Comparison of ENCODE assay signal across 8 mouse cellular contexts in genomic region chr3:86774566-86775443, GRCm38 (mm10).
DNase-seq lines count a peak whose midpoint lies in the region; ATAC-seq and TF ChIP-seq lines count a peak whose summit lies in the region.

No protein-coding gene starts in this region.

- ATAC-seq in heart, embryonic 13.5 days (ENCODE audit: extremely low read depth, insufficient number of reproducible peaks, low FRiP score, low TSS enrichment): no peak
- peak; percentile 41; the same call in 1 of the 2 replicates for ATAC-seq in limb, embryonic 14.5 days (ENCODE audit: low FRiP score, low read depth)
- peak; percentile 31; the same call in 1 of the 2 replicates for ATAC-seq in neural tube, embryonic 12.5 days (ENCODE audit: low FRiP score, low read depth)
- no peak for ATAC-seq in erythroblast, adult 5-6 weeks (replicated peaks; ENCODE audit: low FRiP score, poor library complexity, severe bottlenecking)

- peak overlapping the region; percentile 16; the same call in 1 of the 2 replicates for H3K4me2 ChIP-seq in heart, embryonic 13.5 days
- no peak overlapping the region for H3K4me2 ChIP-seq in limb, embryonic 14.5 days (replicated peaks; ENCODE audit: low read depth, low read length, severe bottlenecking)
- H3K4me2 ChIP-seq in neural tube, embryonic 12.5 days (replicated peaks): peak overlapping the region; percentile 22

- no peak overlapping the region for H3K4me3 ChIP-seq in kidney, adult 2 months (ENCODE audit: insufficient read depth, low read depth, low read length)
- H3K4me3 ChIP-seq in heart, embryonic 13.5 days: no peak overlapping the region
- H3K4me3 ChIP-seq in limb, embryonic 14.5 days (replicated peaks; ENCODE audit: low read length): no peak overlapping the region
- H3K4me3 ChIP-seq in neural tube, embryonic 12.5 days: no peak overlapping the region
- no peak overlapping the region for H3K4me3 ChIP-seq in left cerebral cortex, adult 2 months

- H3K9ac ChIP-seq in heart, embryonic 13.5 days: no peak overlapping the region
- no peak overlapping the region for H3K9ac ChIP-seq in limb, embryonic 14.5 days (ENCODE audit: low read depth, low read length, severe bottlenecking)
- no peak overlapping the region for H3K9ac ChIP-seq in neural tube, embryonic 12.5 days

- no peak for TF ChIP-seq POLR2A in kidney, adult 2 months (IDR thresholded peaks at IDR 0.05; ENCODE audit: low read depth, low read length)
- TF ChIP-seq POLR2A in limb, embryonic 14.5 days (IDR thresholded peaks at IDR 0.05; ENCODE audit: borderline replicate concordance, extremely low read depth, insufficient read depth, insufficient read length): no peak

- DNase-seq in kidney, adult 2 months: peak; percentile 67
- no peak for DNase-seq in kidney, adult 18-20 months
- no peak for DNase-seq in limb, embryonic 14.5 days (ENCODE audit: low spot score)
- no peak for DNase-seq in thymus, postnatal 4 days
- DNase-seq in left cerebral cortex, adult 2 months (ENCODE audit: extremely low spot score in 1 of 2, low spot score in 2 of 2): no peak

- H3K27me3 ChIP-seq in kidney, adult 2 months (replicated peaks; ENCODE audit: control insufficient read depth, insufficient read depth, low read length): no peaks in the 10 kb centered on the region
- no peaks in the 10 kb centered on the region for H3K27me3 ChIP-seq in heart, embryonic 13.5 days (replicated peaks)
- H3K27me3 ChIP-seq in limb, embryonic 14.5 days (ENCODE audit: control insufficient read depth, insufficient read depth, low read length): no peaks in the 10 kb centered on the region
- H3K27me3 ChIP-seq in neural tube, embryonic 12.5 days (replicated peaks): no peaks in the 10 kb centered on the region

- TF ChIP-seq CTCF in kidney, adult 2 months (conservative IDR thresholded peaks at IDR 0.05; ENCODE audit: insufficient read depth, insufficient read length, low read depth, low read length): no peak
- no peak for TF ChIP-seq CTCF in left cerebral cortex, adult 2 months (IDR thresholded peaks at IDR 0.05)

- H3K36me3 ChIP-seq in kidney, adult 2 months (ENCODE audit: control insufficient read depth, insufficient read depth, low read length): no peaks in the 10 kb centered on the region
- H3K36me3 ChIP-seq in heart, embryonic 13.5 days: no peaks in the 10 kb centered on the region
- H3K36me3 ChIP-seq in limb, embryonic 14.5 days (ENCODE audit: control insufficient read depth, insufficient read depth, low read length): no peaks in the 10 kb centered on the region
- H3K36me3 ChIP-seq in neural tube, embryonic 12.5 days: 0 out of 2 replicates have a peak, but pooled peaks cover 4% of the 10 kb centered on the region

- no peak overlapping the region for H3K27ac ChIP-seq in kidney, adult 2 months (ENCODE audit: insufficient read depth, low read depth, low read length)
- H3K27ac ChIP-seq in heart, embryonic 13.5 days (replicated peaks): peak overlapping the region; percentile 54
- H3K27ac ChIP-seq in limb, embryonic 14.5 days (replicated peaks; ENCODE audit: low read depth, low read length): no peak overlapping the region; the same call in 1 of the 2 replicates
- 0 out of 2 replicates have a peak overlapping the region, but pooled peaks have one; percentile 10 for H3K27ac ChIP-seq in neural tube, embryonic 12.5 days
- no peak overlapping the region for H3K27ac ChIP-seq in left cerebral cortex, adult 2 months

- intact Hi-C loops in left cerebral cortex, adult 2 months (cut with DNase I): no loop called here

- H3K4me1 ChIP-seq in kidney, adult 2 months (ENCODE audit: control insufficient read depth, insufficient read depth, low read length): no peaks in the 10 kb centered on the region
- H3K4me1 ChIP-seq in heart, embryonic 13.5 days: peaks cover 22% of the 10 kb centered on the region
- 0 out of 2 replicates have a peak, but pooled peaks cover 3% of the 10 kb centered on the region for H3K4me1 ChIP-seq in limb, embryonic 14.5 days (ENCODE audit: control insufficient read depth, insufficient read depth, low read length)
- H3K4me1 ChIP-seq in neural tube, embryonic 12.5 days: peaks cover 18% of the 10 kb centered on the region

- no peaks in the 10 kb centered on the region for H3K9me3 ChIP-seq in heart, embryonic 13.5 days
- H3K9me3 ChIP-seq in limb, embryonic 14.5 days (ENCODE audit: control insufficient read depth, low read length): no peaks in the 10 kb centered on the region
- no peaks in the 10 kb centered on the region for H3K9me3 ChIP-seq in neural tube, embryonic 12.5 days

- 56% methylated on average over 14 of the region's 14 CpGs for WGBS in kidney, adult 2 months
- WGBS in heart, embryonic 13.5 days: 59% methylated on average over 14 of the region's 14 CpGs
- 63% methylated on average over 14 of the region's 14 CpGs for WGBS in limb, embryonic 14.5 days
- 52% methylated on average over 14 of the region's 14 CpGs for WGBS in neural tube, embryonic 12.5 days

Comparison
In these comparisons a context has a peak if more than half of its experiments do, and no peak if none do; other contexts are left out.
1. H3K27ac ChIP-seq: peak in heart, embryonic 13.5 days (single experiment) and neural tube, embryonic 12.5 days (single experiment); none in kidney, adult 2 months (single experiment), limb, embryonic 14.5 days (single experiment) and left cerebral cortex, adult 2 months (single experiment).
2. ATAC-seq: peak in limb, embryonic 14.5 days (single experiment) and neural tube, embryonic 12.5 days (single experiment); none in heart, embryonic 13.5 days (single experiment) and erythroblast, adult 5-6 weeks (single experiment).